In the genomic region with DNA sequence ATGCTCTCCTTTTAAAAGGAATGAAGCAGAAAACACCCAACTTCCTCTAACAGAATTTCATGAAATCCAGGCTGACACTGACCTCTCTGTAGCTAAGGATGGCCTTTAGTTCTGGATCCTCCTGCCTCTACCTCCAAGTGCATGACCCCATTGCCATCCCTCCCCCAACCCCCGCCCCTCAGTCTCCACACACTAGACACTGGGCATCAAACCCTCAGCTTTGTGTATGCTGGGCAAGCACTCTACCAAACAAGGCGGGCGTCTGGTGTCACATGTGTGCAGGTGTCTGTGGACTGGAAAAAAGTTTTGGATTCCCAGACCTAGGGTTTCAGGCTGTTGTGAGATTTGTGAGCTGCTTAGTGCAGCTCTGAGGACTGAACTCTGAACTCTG, we compare ENCODE assay signal across 10 mouse cellular contexts. TPM values are rescaled to one million over a fixed set of nuclear protein-coding genes. Genes with fewer than 3 reads are reported as not detected.
DNase-seq lines count a peak whose midpoint lies in the region; ATAC-seq and TF ChIP-seq lines count a peak whose summit lies in the region.
"Had no signal": no experiment of that assay in that cellular context is flagged by ENCODE, and none has a peak within 500 bp of the region (broad histone marks: within the 10 kb centered on the region; RNA-seq: fewer than 3 reads in every experiment).

No protein-coding gene starts in this region.

- TF ChIP-seq POLR2A in CH12.LX (IDR thresholded peaks at IDR 0.05; ENCODE audit: low read depth, low read length), result no peak
- TF ChIP-seq POLR2A in cortical plate, adult 2 months (IDR thresholded peaks at IDR 0.05; ENCODE audit: extremely low read depth, insufficient read depth, low read length), result no peak

- H3K27ac ChIP-seq in CH12.LX (ENCODE audit: insufficient read depth, low read depth), result no peak overlapping the region
- peak overlapping the region; percentile 14; the same call in 1 of the 2 replicates for H3K27ac ChIP-seq in cortical plate, adult 2 months (ENCODE audit: insufficient read depth, low read length)
- H3K27ac ChIP-seq in hindbrain, embryonic 13.5 days, result peak overlapping the region; percentile 74
- H3K27ac ChIP-seq in midbrain, embryonic 15.5 days, result peak overlapping the region; percentile 82
- H3K27ac ChIP-seq: limb, embryonic 13.5 days had no signal

- H3K79me2 ChIP-seq in CH12.LX (replicated peaks; ENCODE audit: control insufficient read depth, extremely low read depth, insufficient read depth, poor library complexity, severe bottlenecking), result no peaks in the 10 kb centered on the region

- no peaks in the 10 kb centered on the region for H3K36me3 ChIP-seq in CH12.LX (replicated peaks in 1 of 2; ENCODE audit: control insufficient read depth in 1 of 2, insufficient read depth in 1 of 2, low read length in 1 of 2)
- no peaks in the 10 kb centered on the region for H3K36me3 ChIP-seq in hindbrain, embryonic 13.5 days
- no peaks in the 10 kb centered on the region for H3K36me3 ChIP-seq in midbrain, embryonic 15.5 days (replicated peaks)
- H3K36me3 ChIP-seq: limb, embryonic 13.5 days had no signal

- no peak for DNase-seq in CH12.LX (ENCODE audit: extremely low read depth)
- no peak for DNase-seq in cerebellum, adult 9-11 months
- no peak for DNase-seq in adrenal gland, adult (ENCODE audit: inconsistent age in 2 of 2, low spot score in 1 of 2)
- no peak for DNase-seq in thymus, postnatal 25 days
- DNase-seq: heart, adult 18-20 months; kidney, adult 11 months had no signal

- dilution Hi-C loops in CH12.LX (cut with MboI; ENCODE audit: extremely low pct_ligation_motif_present, extremely low pct_unique_long_range_greater_than_20kb, low sequenced_read_pairs), result no loop called here

- peak overlapping the region; percentile 52; the same call in 1 of the 2 replicates for H3K4me2 ChIP-seq in CH12.LX (ENCODE audit: insufficient read depth, low read depth, poor library complexity, severe bottlenecking)
- H3K4me2 ChIP-seq in hindbrain, embryonic 13.5 days, result no peak overlapping the region
- H3K4me2 ChIP-seq in midbrain, embryonic 15.5 days, result no peak overlapping the region; the same call in 1 of the 2 replicates

- H3K9me3 ChIP-seq in CH12.LX (replicated peaks; ENCODE audit: low read length), result no peaks in the 10 kb centered on the region
- no peaks in the 10 kb centered on the region for H3K9me3 ChIP-seq in hindbrain, embryonic 13.5 days
- H3K9me3 ChIP-seq in midbrain, embryonic 15.5 days, result no peaks in the 10 kb centered on the region
- H3K9me3 ChIP-seq: limb, embryonic 13.5 days had no signal

- no peak for TF ChIP-seq RAD21 in CH12.LX (IDR thresholded peaks at IDR 0.05; ENCODE audit: low read depth, low read length)

- H3K9ac ChIP-seq in CH12.LX (ENCODE audit: insufficient read depth, low read depth), result no peak overlapping the region
- no peak overlapping the region; the same call in 1 of the 2 replicates for H3K9ac ChIP-seq in hindbrain, embryonic 13.5 days
- H3K9ac ChIP-seq in midbrain, embryonic 15.5 days, result no peak overlapping the region
- H3K9ac ChIP-seq: limb, embryonic 13.5 days had no signal

- TF ChIP-seq EP300 in CH12.LX (IDR thresholded peaks at IDR 0.05; ENCODE audit: low read length), result no peak

- peaks cover 13 to 14% of the 10 kb centered on the region in 2 experiments; a peak in 3 of 4 replicates for H3K4me1 ChIP-seq in CH12.LX (ENCODE audit: control insufficient read depth in 1 of 2, insufficient read depth in 2 of 2)
- H3K4me1 ChIP-seq in cortical plate, adult 2 months (ENCODE audit: control insufficient read depth, insufficient read depth, low read length), result peaks cover 3% of the 10 kb centered on the region; the same call in 1 of the 2 replicates
- H3K4me1 ChIP-seq in hindbrain, embryonic 13.5 days (replicated peaks), result peaks cover 12% of the 10 kb centered on the region; the same call in 1 of the 2 replicates
- H3K4me1 ChIP-seq in midbrain, embryonic 15.5 days, result peaks cover 12% of the 10 kb centered on the region

- H3K4me3 ChIP-seq in CH12.LX (replicated peaks in 1 of 3; ENCODE audit: low read depth in 2 of 3, low read length in 2 of 3, poor library complexity in 1 of 3), result no peak overlapping the region
- no peak overlapping the region for H3K4me3 ChIP-seq in cortical plate, adult 2 months (ENCODE audit: insufficient read depth, low read length)
- H3K4me3 ChIP-seq in hindbrain, embryonic 13.5 days, result no peak overlapping the region
- H3K4me3 ChIP-seq in midbrain, embryonic 15.5 days, result no peak overlapping the region
- H3K4me3 ChIP-seq: limb, embryonic 13.5 days had no signal

- 44% methylated on average over 3 of the region's 3 CpGs for WGBS in hindbrain, embryonic 13.5 days
- WGBS in midbrain, embryonic 15.5 days, result 58% methylated on average over 3 of the region's 3 CpGs

- in situ Hi-C loops in CH12.LX (cut with MboI; ENCODE audit: low pct_ligation_motif_present, low pct_unique_long_range_greater_than_20kb, low sequenced_read_pairs), result no loop called here

- peak; percentile 65 for ATAC-seq in hindbrain, embryonic 13.5 days (ENCODE audit: low FRiP score)
- ATAC-seq in midbrain, embryonic 15.5 days (replicated peaks), result peak; percentile 67

- peaks cover 5% of the 10 kb centered on the region for H3K27me3 ChIP-seq in CH12.LX (replicated peaks)
- no peaks in the 10 kb centered on the region for H3K27me3 ChIP-seq in hindbrain, embryonic 13.5 days
- no peaks in the 10 kb centered on the region for H3K27me3 ChIP-seq in midbrain, embryonic 15.5 days (replicated peaks)
- H3K27me3 ChIP-seq: limb, embryonic 13.5 days had no signal

- no peak for TF ChIP-seq CTCF in CH12.LX (conservative IDR thresholded peaks at IDR 0.05 in 1 of 2, IDR thresholded peaks at IDR 0.05 in 1 of 2; ENCODE audit: low read depth in 2 of 2, low read length in 2 of 2)
- TF ChIP-seq CTCF in cortical plate, adult 2 months (IDR thresholded peaks at IDR 0.05; ENCODE audit: extremely low read depth, insufficient read depth, low read length), result no peak

TF ChIP-seq in CH12.LX, 34 proteins besides CTCF, POLR2A, EP300 and RAD21:
- TF ChIP-seq USF2 (conservative IDR thresholded peaks at IDR 0.05; ENCODE audit: low read depth, low read length), result no peak
- TF ChIP-seq PAX5 (IDR thresholded peaks at IDR 0.05; ENCODE audit: low read length), result no peak

RNA-seq across cellular contexts. Expression of gene Nwd1, which starts 9.0 kb away (rescaled TPM):
- total RNA-seq in CH12.LX (2012; rRNA removed) (0.04 TPM in 1 of 2 replicates, not detected in the other), CH12.LX (2014; rRNA removed) (not detected in 2 replicates)
- not detected in 2 replicates for polyA plus RNA-seq in CH12.LX (2012; ENCODE audit: insufficient read length, low read depth)
- polyA plus RNA-seq in cortical plate, adult 2 months (2012; rRNA removed), result 17.7 and 19.2 TPM in 2 replicates
- polyA plus RNA-seq in hindbrain, embryonic 13.5 days (2015; fragmentation: Nextera tagmentation; extraction: Ambion mirVana), result 1.3 and 1.4 TPM in 2 replicates
- 1.7 TPM in 2 replicates for polyA plus RNA-seq in midbrain, embryonic 15.5 days (2015; fragmentation: Nextera tagmentation; extraction: Ambion mirVana)
